Mouse (Mus musculus) thymus, postnatal 4 days (tissue): ENCODE measurements around the gene Tfdp2.

Experiments used
- DNase-seq: peaks from one replicate; pipeline ENCODE4 v3.0.0; 2021

The Tfdp2 gene

GRCm38 (mm10) chr9:96312074-96312473 lies 116.0 kb downstream of the Tfdp2 start:
- no peak for DNase-seq

DNA sequence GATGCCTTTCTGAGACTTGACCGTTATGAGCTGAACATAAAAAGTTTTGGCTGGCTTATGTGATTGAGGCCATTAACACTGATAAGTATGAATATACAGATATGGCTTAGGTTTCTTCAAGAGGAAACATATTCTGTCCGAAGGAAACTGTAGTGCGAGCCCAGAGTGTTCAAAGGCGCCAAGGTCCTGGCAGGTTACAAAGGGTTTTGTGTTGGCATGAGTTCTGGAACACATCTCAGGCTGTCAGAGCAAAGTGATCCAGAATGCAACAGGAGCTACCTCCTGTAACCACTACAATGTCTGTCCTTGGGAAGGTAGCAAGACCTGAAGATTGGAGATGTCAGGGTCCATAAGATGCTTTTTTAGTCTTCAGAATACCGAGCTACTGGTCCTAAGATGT lies 123.3 kb downstream of the Tfdp2 start:
- no peak for DNase-seq

GRCm38 (mm10) chr9:96320551-96320980 lies 124.5 kb downstream of the Tfdp2 start:
- DNase-seq: no peak

GRCm38 (mm10) chr9:96322411-96323152 lies 126.5 kb downstream of the Tfdp2 start:
- DNase-seq: no peak

DNA sequence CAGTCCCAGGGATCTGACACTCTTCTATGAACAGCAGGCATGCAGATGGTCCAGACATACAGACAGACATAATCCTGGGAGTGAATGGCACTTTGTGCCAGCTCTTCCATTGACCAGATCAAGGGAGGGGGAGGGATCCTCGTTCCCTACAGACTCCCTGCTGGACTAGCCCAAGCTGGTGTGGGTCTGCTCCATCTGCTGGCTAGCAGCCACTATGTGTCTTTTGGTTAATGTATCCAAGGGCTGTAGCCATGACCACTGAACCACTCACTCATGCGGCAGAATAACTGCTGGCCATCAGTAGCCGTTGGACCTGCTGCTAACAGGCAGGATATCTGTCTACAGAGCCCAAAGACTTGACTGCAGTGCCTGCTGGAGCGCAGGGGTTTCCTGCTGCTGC lies 128.4 kb downstream of the Tfdp2 start:
- DNase-seq: no peak

GRCm38 (mm10) chr9:96326496-96326923 lies 130.4 kb downstream of the Tfdp2 start:
- DNase-seq: no peak

DNA sequence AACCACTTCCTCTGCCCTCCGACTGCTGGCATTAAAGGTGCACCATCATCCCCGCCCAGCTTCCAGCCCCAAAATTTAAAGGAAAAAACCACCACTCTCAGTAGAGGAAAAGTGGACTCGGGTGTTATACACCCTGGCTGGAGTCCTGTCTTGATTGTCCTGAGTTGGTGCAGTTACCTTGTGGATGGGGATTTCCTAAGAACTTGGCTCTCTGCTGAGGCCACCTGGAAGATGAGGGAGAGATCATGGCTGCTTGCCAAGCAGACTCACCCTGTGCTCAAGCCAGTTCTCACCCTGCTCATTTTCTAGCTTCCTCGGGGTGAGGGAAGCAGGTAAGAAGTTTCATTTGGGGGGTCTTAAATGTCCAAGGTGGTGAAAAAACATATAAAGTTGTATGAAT lies 132.2 kb downstream of the Tfdp2 start:
- no peak for DNase-seq

DNA sequence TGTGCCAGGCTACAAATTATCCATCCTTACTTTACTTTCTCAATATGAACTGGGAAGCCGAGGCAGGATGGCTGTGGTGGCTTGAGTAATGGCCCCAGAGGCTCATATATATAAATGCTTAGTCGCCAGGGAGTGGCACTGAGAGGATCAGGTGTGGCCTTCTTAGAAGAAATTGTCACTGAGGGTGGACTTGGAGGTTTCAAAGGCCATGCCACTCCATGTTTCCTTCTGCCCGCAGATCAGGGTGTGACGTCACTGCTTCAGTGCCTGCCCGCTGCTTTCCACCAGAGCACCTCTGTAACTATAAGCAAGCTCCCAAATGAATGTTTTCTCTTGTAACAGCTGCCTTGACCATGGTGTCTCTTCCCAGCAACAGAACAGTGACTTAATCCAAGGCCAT lies 135.1 kb downstream of the Tfdp2 start:
- DNase-seq: no peak

GRCm38 (mm10) chr9:96345750-96346149 lies 149.7 kb downstream of the Tfdp2 start:
- DNase-seq: no peak

DNA sequence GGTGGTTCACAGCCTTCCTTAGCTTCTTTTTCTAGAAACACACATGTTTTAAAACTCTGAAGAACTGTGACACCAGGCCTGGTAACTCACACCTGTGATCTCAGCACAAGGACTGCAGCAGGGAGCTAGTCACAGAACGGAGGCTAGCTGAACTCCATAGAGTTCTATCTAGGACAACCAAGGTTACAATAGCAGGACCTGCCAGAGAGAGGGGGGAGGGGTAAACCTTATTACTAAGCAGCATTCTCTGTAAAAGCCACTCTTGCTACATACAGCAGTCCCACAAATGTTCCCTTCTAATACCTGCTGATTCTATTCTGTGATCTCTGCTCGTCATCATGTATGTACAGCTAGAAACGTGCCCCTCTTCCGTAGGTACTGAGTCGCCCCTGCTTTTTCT lies 152.8 kb downstream of the Tfdp2 start:
- no peak for DNase-seq

DNA sequence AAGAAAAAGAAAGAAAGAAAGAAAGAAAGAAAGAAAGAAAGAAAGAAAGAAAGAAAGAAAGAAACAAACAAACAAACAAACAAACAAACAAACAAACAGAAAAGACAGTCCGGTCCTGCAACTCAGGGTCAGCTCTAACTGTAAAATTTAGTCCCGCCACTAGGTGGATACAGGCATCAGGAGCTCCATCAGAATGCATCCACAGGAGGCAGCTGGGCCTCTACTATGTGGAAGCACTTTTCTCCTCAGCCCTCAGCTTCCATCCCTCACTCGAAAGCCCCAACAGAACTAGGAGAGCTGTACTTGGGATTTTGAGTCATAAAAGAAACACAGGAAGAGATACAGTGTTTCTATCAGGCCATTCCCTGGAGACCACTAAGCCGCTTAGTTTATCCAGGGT lies 153.9 kb downstream of the Tfdp2 start:
- DNase-seq: peak; percentile 67

GRCm38 (mm10) chr9:96350476-96350875 lies 154.4 kb downstream of the Tfdp2 start:
- DNase-seq: peak; percentile 43

- peak; percentile 30 for DNase-seq
Observed at GRCm38 (mm10) chr9:96351771-96352170, 155.7 kb downstream of the Tfdp2 start.

DNA sequence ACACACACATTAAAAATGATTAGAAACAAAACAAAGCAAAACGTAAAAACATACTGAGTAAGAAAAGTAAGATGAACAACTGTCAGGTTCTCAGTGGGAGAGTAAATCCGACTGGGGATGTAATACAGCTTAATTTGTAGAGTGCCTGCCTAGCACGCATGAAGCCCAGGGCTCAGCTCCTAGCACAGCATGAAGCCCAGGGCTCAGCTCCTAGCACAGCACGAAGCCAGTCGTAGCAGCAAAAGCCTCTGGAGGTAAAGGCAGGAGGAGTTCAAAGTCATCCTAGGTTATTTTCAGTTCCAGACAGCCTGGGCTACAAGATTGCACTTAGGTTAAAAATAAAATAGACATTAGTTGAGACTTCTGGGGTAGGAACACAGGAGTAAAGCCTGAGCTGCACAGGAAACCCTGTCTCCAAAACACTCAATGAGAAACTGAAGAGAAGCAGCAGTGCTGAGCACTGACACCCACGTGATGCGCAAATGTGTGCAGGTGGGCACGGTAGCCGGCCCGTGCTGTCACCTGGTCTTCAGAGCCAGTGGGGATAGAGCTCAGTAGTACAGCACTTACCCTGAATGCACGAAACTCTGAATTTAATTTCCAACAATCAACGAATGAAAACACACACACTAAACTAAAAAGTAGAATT lies 157.2 kb downstream of the Tfdp2 start:
- DNase-seq: peak; percentile 33

DNA sequence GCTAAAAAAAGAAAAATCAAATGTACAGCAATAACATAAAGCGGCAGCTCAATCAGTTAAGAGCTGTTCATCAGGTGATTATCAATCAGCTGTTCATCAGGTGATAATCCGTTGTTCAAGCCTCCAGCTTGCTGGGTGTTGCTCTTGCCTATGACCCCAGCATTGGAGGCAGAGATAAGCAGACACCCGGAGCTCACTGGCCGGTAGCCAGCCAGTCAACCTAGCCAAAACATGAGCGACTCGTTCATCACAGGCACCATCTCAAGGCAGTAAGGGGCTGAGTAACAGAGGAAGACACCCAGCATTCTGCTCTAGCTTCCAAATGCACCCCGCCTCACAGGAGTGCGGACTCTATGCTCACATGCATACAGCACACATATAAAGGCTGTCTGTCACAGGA lies 157.7 kb downstream of the Tfdp2 start:
- no peak for DNase-seq

- DNase-seq: peak; percentile 31
Observed at GRCm38 (mm10) chr9:96360056-96360455, 164.0 kb downstream of the Tfdp2 start.

DNA sequence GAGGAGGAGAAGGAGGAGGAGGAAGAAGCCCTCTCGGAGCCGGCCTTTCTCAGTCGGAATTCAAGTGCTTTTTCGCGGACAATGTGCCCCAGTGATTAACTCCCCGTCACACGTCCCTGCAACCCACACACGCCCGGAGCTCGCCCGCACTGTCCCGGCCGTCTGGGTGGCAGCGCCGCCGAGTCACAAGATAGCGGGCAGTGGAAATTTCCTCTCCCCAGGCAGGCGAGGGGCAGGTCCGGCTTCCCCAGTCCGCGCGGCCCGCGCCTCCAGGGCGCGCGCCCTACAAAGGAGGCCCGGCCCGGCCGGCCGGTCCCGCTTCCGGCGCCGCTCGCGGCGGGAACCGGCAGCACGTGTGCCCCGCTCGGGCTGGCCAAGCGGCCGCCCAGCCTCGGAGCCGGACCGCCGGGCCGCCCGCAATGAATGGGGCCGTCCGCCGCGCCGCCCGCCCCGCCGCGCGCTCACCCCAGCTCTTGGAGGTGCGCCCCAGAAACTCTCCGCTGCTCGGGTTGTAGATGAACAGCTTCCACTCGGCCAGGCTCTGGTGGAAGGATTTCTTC lies 167.6 kb downstream of the Tfdp2 start:
- DNase-seq: peak; percentile 66

- peak; percentile 100 for DNase-seq
Observed at GRCm38 (mm10) chr9:96364141-96364838, 168.2 kb downstream of the Tfdp2 start, which contains the start of gene Atp1b3. TSS of gene Atp1b3 (minus strand) at chr9:96364442.

DNA sequence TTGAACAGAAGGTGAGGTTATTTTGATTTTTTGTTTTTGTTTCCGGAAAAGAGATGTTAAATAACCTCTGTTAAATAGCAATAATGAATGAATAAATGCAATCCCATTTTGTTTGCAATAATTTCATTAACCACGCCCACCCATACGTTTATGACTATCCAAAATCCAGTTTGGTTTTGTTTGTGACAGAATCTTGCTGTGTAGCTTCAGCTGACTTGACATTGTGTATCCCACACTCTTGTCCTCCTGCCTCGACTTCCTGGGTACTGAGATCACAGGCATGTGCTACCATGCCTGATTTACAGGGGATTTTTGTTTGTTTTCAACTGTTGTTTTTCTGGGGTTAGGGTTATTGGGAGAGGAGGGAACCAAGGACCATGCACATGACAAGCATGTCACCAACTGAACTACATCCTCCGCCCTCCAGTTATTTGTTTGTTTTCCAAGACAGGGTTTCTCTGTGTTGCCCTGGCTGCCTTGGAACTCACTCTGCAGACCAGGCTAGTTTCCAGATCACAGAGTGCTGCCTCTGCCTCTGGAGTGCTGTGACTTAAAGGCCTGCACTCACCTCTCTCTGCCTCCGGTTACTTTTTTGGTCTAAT lies 169.3 kb downstream of the Tfdp2 start:
- DNase-seq: no peak

DNA sequence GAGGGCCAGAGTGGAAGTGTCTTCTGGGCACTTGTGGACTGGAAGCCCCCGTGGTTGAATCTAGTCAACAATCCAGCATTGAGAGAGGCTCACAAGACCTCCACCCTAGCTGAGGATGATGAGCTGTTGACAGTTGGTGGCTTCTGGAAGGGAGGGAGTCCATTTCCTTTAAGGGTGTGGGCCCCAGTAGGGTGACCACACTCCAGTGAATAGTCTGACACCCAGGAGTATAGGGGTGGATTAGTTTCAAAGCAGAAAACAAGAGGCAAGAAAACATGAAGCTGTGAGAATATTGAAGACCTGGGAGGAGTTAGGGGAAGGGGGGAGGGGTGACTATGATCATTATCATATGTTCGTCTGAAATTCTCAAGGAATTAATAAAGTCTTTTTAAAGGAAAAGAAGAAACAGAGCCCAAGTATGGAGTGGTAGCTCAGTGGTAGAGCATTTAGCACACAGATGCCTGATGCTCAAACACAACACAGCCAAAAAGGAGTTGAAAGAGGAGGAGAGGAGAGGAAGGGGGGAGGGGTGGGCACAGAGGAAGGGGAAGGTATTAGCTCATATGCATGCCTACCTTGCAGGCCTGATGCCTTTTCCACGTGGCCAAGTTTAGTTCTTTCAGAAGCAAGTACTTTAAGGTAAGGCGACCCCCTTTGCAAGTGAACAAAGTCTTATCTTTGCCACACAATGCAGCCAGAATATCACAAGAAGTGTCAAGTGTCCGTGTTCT lies 173.7 kb downstream of the Tfdp2 start:
- DNase-seq: peak; percentile 44

DNA sequence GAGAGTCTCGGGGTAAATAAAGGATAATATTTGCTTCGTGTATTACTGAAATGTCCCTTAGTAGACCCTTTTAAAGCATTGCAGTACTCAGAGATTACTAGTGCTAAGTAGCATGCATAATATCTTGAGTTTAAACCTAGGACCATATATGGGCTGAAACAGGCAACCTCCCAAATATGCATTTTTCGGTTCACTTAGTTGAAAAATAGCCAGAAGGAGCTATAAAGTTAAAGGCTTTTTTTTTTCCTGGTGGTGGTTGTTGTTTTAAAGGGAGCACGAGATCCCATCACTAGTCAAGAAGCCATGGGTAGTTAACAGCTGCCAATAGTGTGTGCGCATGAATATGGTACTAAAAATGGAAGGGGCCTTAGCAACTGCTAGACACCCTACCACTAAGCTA lies 175.0 kb downstream of the Tfdp2 start:
- DNase-seq: no peak
